Mouse (Mus musculus) hindbrain, embryonic 13.5 days (tissue): ENCODE measurements at regions not wholly inside any gene's neighbourhood (a gene's known extent, or its start where the extent isn't known, plus 50 kb on each side); places are given as distances from the start of the nearest gene placed in this dataset.
"Not testable (repeated sequence)": the region's sequence is repeated elsewhere in the genome, so short reads cannot be mapped to it uniquely, and the experiment has no call there.

Source experiments
- ATAC-seq: fragments of 200-750 bp; cut with Nextera tagmentation; 2 replicates; pipeline ENCODE4 v1.8.0; 2017; ENCODE audit warnings: moderate TSS enrichment; ENCODE audit not compliant: low FRiP score
- H3K27ac ChIP-seq: fragments of 300-500 bp; sonication (generic); 2 replicates; pipeline ENCODE4 v1.5.1; 2015; ENCODE audit warnings: inconsistent platforms, mild to moderate bottlenecking, moderate library complexity
- H3K27me3 ChIP-seq: fragments of 300-500 bp; sonication (generic); 2 replicates; pipeline ENCODE4 v1.6.1; 2015; ENCODE audit warnings: mild to moderate bottlenecking, inconsistent platforms
- H3K36me3 ChIP-seq: fragments of 300-500 bp; sonication (generic); 2 replicates; pipeline ENCODE4 v1.6.1; 2015; ENCODE audit warnings: mild to moderate bottlenecking, inconsistent platforms
- H3K4me1 ChIP-seq: fragments of 300-500 bp; sonication (generic); replicated peaks from 2 replicates; pipeline ENCODE4 v1.6.1; 2015; ENCODE audit warnings: inconsistent platforms
- H3K4me2 ChIP-seq: fragments of 300-500 bp; sonication (generic); 2 replicates; pipeline ENCODE4 v1.6.1; 2015; ENCODE audit warnings: inconsistent platforms, mild to moderate bottlenecking, moderate library complexity
- H3K4me3 ChIP-seq: fragments of 300-500 bp; sonication (generic); 2 replicates; pipeline ENCODE4 v1.5.1; 2015; ENCODE audit warnings: mild to moderate bottlenecking, inconsistent platforms
- H3K9ac ChIP-seq: fragments of 300-500 bp; sonication (generic); 2 replicates; pipeline ENCODE4 v1.6.1; 2015; ENCODE audit warnings: mild to moderate bottlenecking, inconsistent platforms
- H3K9me3 ChIP-seq: fragments of 300-500 bp; sonication (generic); 2 replicates; pipeline ENCODE4 v1.6.1; 2016; ENCODE audit warnings: inconsistent platforms
- WGBS: fragments of 180-500 bp; shearing (Covaris S2); methylation state at CpG from one replicate; pipeline ENCODE4 v1.1.7; 2015; 5-methylcytosine and 5-hydroxymethylcytosine counted together

DNA sequence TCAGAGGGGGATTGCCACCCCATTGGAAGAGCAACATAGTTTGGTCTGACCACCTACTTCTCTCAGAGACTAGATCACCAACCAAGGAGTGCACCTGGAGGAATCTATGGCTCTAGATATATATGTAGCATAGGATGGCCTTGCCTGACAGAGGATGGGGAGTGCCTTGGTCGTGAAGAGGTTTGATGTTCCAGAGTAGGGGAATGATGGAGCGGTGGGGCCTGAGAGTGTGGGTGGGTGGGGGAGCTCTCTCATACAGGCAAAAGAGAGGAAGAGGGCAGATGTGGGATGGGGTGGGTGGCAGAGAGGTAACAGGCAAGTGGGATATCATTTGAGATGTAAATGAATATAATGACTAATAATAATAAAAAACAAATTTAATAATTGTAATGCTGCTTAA lies 874.0 kb downstream of the Amy2a5 start:
- Histone ChIP-seq H3K27me3 (no peaks in the 10 kb centered on the region), H3K9me3 (no peaks in the 10 kb centered on the region), H3K4me1 (no peaks in the 10 kb centered on the region), H3K9ac (no peak overlapping the region), H3K4me3 (no peak overlapping the region), H3K36me3 (no peaks in the 10 kb centered on the region), H3K4me2 (no peak overlapping the region), H3K27ac (no peak overlapping the region)
- 88% methylated on average over 2 of the region's 2 CpGs for WGBS
- ATAC-seq: no peak

DNA sequence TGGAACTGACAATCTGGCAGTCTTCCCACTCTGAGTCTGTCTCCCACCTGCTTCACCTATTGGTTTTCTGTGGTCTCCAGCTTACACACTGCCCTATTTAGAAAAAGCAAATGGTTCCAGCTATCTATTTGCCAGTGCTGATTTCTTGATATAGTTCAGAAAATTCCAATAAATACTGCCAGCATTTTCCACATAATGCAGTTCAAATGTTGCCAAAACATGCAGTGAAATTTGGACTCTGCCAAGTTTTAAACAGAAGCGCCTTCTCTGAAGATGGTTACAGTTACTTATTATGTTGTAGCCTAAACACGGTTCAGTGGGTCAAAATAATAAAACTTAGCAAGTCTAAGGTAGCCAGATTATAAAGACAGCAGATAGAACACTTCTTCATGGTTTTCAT lies 912.8 kb downstream of the Amy2a5 start:
- Histone ChIP-seq H3K4me3 (no peak overlapping the region), H3K9me3 (no peaks in the 10 kb centered on the region), H3K9ac (no peak overlapping the region), H3K27ac (no peak overlapping the region), H3K4me1 (no peaks in the 10 kb centered on the region), H3K4me2 (no peak overlapping the region), H3K27me3 (no peaks in the 10 kb centered on the region), H3K36me3 (no peaks in the 10 kb centered on the region)
- WGBS: 90% methylated on average over 2 of the region's 2 CpGs
- no peak for ATAC-seq

DNA sequence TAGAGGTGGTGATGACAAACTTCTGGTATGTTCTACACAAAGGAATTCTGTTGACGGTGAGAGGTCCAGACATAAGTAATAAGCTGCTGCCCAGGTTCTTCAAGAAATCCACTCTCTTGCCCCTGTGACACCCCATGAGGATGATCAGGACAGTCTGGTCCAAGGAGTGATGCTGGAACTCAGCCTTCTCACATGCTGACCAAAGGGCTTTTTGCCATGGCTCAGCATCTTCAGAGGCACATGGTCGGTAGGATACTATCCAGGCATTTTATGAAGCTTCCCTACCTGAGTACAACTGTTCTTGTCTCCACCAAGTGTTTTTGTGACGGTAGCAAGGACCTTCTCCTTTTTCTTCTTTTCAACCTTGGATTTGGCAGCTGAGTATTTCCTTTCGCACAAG lies 927.5 kb downstream of the Amy2a5 start:
- no peak overlapping the region for H3K4me2 ChIP-seq
- no peak overlapping the region for H3K9ac ChIP-seq
- no peaks in the 10 kb centered on the region for H3K9me3 ChIP-seq
- H3K4me1 ChIP-seq: no peaks in the 10 kb centered on the region
- H3K27ac ChIP-seq: no peak overlapping the region
- H3K4me3 ChIP-seq: no peak overlapping the region
- H3K27me3 ChIP-seq: no peaks in the 10 kb centered on the region
- H3K36me3 ChIP-seq: no peaks in the 10 kb centered on the region
- WGBS: 88% methylated on average over 4 of the region's 4 CpGs
- no peak for ATAC-seq

DNA sequence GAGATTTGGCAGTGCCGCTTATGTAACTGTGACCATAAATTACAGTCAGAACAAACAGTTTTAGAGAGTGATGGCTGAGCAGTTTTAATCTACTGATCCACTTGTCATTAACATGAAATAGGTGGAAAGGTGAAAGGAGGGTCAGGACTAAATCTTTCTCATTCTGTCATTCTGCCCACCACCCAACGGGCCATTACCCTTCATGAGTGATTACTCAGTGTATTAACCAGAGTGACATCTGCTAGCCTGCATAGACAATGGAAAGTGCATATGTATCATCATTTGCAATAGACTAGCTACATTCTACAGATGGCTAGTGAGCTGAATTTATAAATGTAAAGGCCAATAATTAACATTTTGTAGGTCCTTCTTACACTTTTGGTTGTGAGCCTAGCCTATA lies 933.3 kb downstream of the Amy2a5 start:
- Histone ChIP-seq H3K27me3 (no peaks in the 10 kb centered on the region), H3K9me3 (no peaks in the 10 kb centered on the region), H3K4me2 (no peak overlapping the region), H3K27ac (no peak overlapping the region), H3K9ac (no peak overlapping the region), H3K4me1 (no peaks in the 10 kb centered on the region), H3K4me3 (no peak overlapping the region), H3K36me3 (no peaks in the 10 kb centered on the region)
- WGBS: 52% methylated on average over 2 of the region's 2 CpGs
- 0 out of 2 replicates have a peak, but pooled peaks have one; percentile 49 for ATAC-seq

DNA sequence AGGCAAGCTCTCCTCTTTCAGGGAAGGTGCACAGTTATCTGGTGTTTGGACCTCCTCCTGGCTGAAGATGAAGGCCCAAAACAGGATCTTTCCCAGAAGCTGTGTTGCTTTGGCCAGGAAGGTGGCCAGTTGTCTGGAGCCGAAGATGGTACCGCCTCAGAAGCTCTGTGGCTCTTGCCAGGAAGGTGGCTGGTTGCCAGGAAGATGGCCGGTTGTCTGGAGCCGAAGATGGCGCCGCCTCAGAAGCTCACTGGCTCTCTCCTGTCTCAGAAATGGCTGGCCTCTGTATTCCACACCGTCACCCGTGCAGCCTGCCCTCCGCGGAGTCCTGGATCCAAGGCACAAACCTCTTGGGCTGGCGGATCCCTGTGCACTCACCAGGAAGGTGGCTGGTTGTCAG lies 937.4 kb downstream of the Amy2a5 start:
- H3K9ac ChIP-seq, H3K27me3 ChIP-seq, H3K4me1 ChIP-seq, H3K9me3 ChIP-seq, H3K36me3 ChIP-seq, H3K4me2 ChIP-seq, ATAC-seq, H3K27ac ChIP-seq, H3K4me3 ChIP-seq: not testable (repeated sequence)
- 93% methylated on average over 11 of the region's 11 CpGs for WGBS

DNA sequence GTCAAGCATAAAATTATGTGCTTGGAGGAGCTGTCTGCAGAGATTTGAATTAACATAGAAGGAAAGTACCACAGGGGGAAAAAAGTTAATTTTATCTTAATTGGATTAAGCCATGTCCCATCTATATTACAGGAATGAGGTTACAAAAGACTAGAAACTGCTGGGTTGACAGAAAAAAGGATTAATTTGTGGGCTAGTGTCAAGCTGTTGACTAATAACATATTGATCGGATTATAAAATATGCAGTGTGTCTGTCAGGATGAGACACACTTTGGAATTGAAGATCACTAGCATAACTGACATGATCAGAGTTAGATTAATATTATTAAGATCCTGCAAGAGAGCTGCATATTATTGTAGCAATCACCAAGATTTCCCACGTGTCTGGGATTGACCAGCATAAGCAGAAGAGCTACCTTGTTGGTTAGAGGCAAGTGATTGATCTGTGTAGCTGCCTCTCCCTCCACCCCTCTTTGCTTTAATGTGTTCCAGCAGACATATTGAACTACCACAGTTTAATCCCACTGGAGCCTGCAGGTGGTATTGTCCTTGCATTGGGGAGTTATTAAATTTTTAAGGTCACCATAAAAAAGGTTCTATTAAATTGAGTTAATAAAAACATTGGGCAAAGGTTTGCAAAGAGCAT lies 979.7 kb downstream of the Amy2a5 start:
- 49% methylated on average over 2 of the region's 2 CpGs for WGBS
- H3K36me3 ChIP-seq: no peaks in the 10 kb centered on the region
- H3K9ac ChIP-seq: no peak overlapping the region
- no peaks in the 10 kb centered on the region for H3K4me1 ChIP-seq
- H3K9me3 ChIP-seq: no peaks in the 10 kb centered on the region
- no peak overlapping the region for H3K4me3 ChIP-seq
- no peaks in the 10 kb centered on the region for H3K27me3 ChIP-seq
- ATAC-seq: no peak
- no peak overlapping the region for H3K27ac ChIP-seq
- H3K4me2 ChIP-seq: no peak overlapping the region

DNA sequence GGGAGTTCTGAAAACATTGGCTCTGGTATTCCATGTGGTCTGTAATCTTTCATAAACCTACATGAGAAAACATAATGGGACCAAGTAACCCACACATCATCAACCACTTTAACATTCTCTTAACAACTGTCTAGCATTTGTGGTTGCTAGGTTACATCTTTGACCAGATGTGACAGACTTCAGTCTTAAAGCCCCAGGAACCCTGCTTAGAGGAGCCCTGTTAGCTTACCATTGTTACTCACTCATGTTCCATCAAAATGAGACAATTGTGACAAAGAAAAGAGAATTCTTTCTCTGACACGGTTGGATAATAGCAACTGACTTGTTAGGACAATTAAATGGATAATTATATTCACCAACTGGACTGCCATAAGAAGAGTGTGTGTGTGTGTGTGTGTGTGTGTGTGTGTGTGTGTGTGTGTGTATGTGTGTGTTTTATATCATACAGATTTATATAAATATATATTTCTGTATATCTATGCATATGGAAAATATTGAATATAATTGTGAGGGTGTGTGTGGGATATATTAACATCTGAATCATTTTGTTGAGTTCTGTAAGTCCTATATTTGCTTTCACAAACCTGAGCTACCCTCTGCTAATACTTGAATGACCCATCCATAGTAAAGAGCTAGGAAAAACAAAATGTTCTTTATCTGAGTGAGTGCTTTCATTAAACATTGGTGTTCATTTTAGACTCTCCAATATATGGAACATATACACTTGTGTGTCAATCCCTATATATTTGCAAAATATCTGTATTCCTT lies 997.1 kb downstream of the Amy2a5 start:
- no peak; the same call in 1 of the 2 replicates for ATAC-seq
- Histone ChIP-seq H3K27me3 (no peaks in the 10 kb centered on the region), H3K4me2 (no peak overlapping the region), H3K27ac (no peak overlapping the region), H3K9me3 (no peaks in the 10 kb centered on the region), H3K36me3 (no peaks in the 10 kb centered on the region), H3K9ac (no peak overlapping the region), H3K4me3 (no peak overlapping the region), H3K4me1 (no peaks in the 10 kb centered on the region)
- WGBS: 7% methylated on average over 1 of the region's 1 CpGs

DNA sequence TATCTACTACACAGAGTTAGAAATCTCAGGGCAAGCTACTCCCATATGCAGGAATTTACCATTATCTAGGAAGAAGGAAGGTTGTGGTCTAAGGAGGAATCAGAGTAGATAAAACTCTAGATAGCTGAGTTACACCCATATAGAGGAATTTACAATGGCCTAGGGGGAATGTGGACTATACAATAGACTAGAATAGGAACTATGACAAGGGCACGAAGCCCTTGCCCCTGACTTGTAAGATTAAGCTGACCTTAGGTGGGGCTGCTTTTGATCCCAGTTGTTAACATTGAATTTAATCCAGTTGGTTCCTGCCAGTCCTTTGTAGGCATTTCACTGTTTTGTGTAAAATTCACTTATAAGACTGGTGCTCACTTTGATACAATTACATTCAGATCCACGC lies 1015.7 kb downstream of the Amy2a5 start:
- not testable (repeated sequence) for H3K9me3 ChIP-seq, ATAC-seq, H3K27me3 ChIP-seq, H3K36me3 ChIP-seq, H3K9ac ChIP-seq, H3K4me3 ChIP-seq, H3K4me1 ChIP-seq, H3K4me2 ChIP-seq, H3K27ac ChIP-seq
- 90% methylated on average over 2 of the region's 2 CpGs for WGBS

DNA sequence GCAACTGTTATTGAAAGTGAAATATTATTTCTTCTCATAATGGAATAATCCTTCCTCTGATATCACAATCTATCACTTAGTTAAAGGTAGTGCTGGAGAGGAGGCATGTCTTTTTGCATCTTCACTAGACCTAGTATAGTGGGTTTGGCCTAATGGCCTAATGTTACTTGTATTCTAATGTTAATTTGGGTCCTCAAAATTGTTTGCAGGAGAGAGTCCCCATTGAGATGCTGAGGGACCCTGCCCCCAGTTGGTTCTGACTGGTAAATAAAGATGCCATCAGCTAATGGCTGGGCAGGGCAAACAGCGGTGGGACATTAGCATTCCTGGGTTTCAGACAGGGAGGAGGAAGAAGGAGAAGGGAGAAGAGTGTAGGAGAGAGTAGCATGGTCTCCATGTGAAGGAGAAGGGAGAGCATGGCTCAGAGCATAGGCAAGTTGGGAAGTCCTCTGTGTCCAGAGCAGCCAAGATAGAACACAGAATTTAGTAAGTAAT lies 1019.0 kb downstream of the Amy2a5 start:
- no peak for ATAC-seq
- Histone ChIP-seq H3K9me3 (no peaks in the 10 kb centered on the region), H3K4me2 (no peak overlapping the region)

More for the DNA sequence above, 1019.0 kb downstream of the Amy2a5 start:
- Histone ChIP-seq H3K4me1 (no peaks in the 10 kb centered on the region), H3K27me3 (no peaks in the 10 kb centered on the region), H3K4me3 (no peak overlapping the region), H3K9ac (no peak overlapping the region), H3K27ac (no peak overlapping the region), H3K36me3 (no peaks in the 10 kb centered on the region)
- WGBS: 5% methylated on average over 1 of the region's 1 CpGs
